Mouse (Mus musculus): ENCODE measurements around the gene Sp1. TPM values are rescaled to one million over a fixed set of nuclear protein-coding genes. Genes with fewer than 3 reads are reported as not detected.

The Sp1 gene
- total and polyA plus RNA-seq, 3 experiments = 23.5 to 31.8 (median 27.1) TPM

- no peak for DNase-seq (ENCODE audit: extremely low read depth)
- Histone ChIP-seq H3K27me3 (replicated peaks) (peaks cover 64% of the 10 kb centered on the region), H3K79me2 (replicated peaks; ENCODE audit: control insufficient read depth, extremely low read depth, insufficient read depth, poor library complexity, severe bottlenecking) (no peaks in the 10 kb centered on the region), H3K9me3 (replicated peaks; ENCODE audit: low read length) (no peaks in the 10 kb centered on the region), H3K4me1 (ENCODE audit: control insufficient read depth in 1 of 2, insufficient read depth in 2 of 2) (peaks cover 5 to 6% of the 10 kb centered on the region in 2 experiments; a peak in 3 of 4 replicates), H3K36me3 (replicated peaks in 1 of 2; ENCODE audit: control insufficient read depth in 1 of 2, insufficient read depth in 1 of 2, low read length in 1 of 2) (no peaks in the 10 kb centered on the region), H3K9ac (ENCODE audit: insufficient read depth, low read depth) (no peak overlapping the region), H3K4me3 (replicated peaks in 1 of 3; ENCODE audit: low read depth in 2 of 3, low read length in 2 of 3, poor library complexity in 1 of 3) (no peak overlapping the region), H3K27ac (ENCODE audit: insufficient read depth, low read depth) (no peak overlapping the region), H3K4me2 (ENCODE audit: insufficient read depth, low read depth, poor library complexity, severe bottlenecking) (no peak overlapping the region)
- no peak for TF ChIP-seq POLR2AphosphoS2 (IDR thresholded peaks at IDR 0.05; ENCODE audit: low read depth, low read length)
- no peak for TF ChIP-seq USF1 (IDR thresholded peaks at IDR 0.05; ENCODE audit: low read depth, low read length)
- in situ Hi-C loops (cut with MboI; ENCODE audit: low pct_ligation_motif_present, low pct_unique_long_range_greater_than_20kb, low sequenced_read_pairs) = no loop called here
- dilution Hi-C loops (cut with MboI; ENCODE audit: extremely low pct_ligation_motif_present, extremely low pct_unique_long_range_greater_than_20kb, low sequenced_read_pairs) = no loop called here
Observed at GRCm38 (mm10) chr15:102370727-102371126, 35.2 kb upstream of the Sp1 start.

- Histone ChIP-seq H3K27ac (ENCODE audit: insufficient read depth, low read depth) (no peak overlapping the region), H3K4me2 (ENCODE audit: insufficient read depth, low read depth, poor library complexity, severe bottlenecking) (peak overlapping the region; percentile 80), H3K79me2 (replicated peaks; ENCODE audit: control insufficient read depth, extremely low read depth, insufficient read depth, poor library complexity, severe bottlenecking) (no peaks in the 10 kb centered on the region), H3K27me3 (replicated peaks) (peaks cover 45% of the 10 kb centered on the region), H3K36me3 (replicated peaks in 1 of 2; ENCODE audit: control insufficient read depth in 1 of 2, insufficient read depth in 1 of 2, low read length in 1 of 2) (no peaks in the 10 kb centered on the region), H3K4me3 (replicated peaks in 1 of 3; ENCODE audit: low read depth in 2 of 3, low read length in 2 of 3, poor library complexity in 1 of 3) (peak overlapping the region; percentile 53 to 70 (median 59)), H3K4me1 (ENCODE audit: control insufficient read depth in 1 of 2, insufficient read depth in 2 of 2) (peaks cover 0 to 17% of the 10 kb centered on the region in 2 experiments; a peak in 3 of 4 replicates), H3K9ac (ENCODE audit: insufficient read depth, low read depth) (peak overlapping the region; percentile 53), H3K9me3 (replicated peaks; ENCODE audit: low read length) (no peaks in the 10 kb centered on the region)
- TF ChIP-seq E2F4 (IDR thresholded peaks at IDR 0.05; ENCODE audit: insufficient replicate concordance, low read depth, low read length) (no peak), PAX5 (IDR thresholded peaks at IDR 0.05; ENCODE audit: low read length) (no peak), MAZ (IDR thresholded peaks at IDR 0.05; ENCODE audit: low read depth, low read length) (no peak), POLR2A (IDR thresholded peaks at IDR 0.05; ENCODE audit: low read depth, low read length) (peak; percentile 45; the same call in 1 of the 2 replicates), BHLHE40 (IDR thresholded peaks at IDR 0.05; ENCODE audit: low read depth, low read length) (no peak), GABPA (IDR thresholded peaks at IDR 0.05; ENCODE audit: insufficient replicate concordance, low read depth, low read length) (no peak), TBP (conservative IDR thresholded peaks at IDR 0.05; ENCODE audit: low read depth, low read length) (no peak)
- peak; percentile 53 for DNase-seq (ENCODE audit: extremely low read depth)
- in situ Hi-C loops (cut with MboI; ENCODE audit: low pct_ligation_motif_present, low pct_unique_long_range_greater_than_20kb, low sequenced_read_pairs) = no loop called here
- dilution Hi-C loops (cut with MboI; ENCODE audit: extremely low pct_ligation_motif_present, extremely low pct_unique_long_range_greater_than_20kb, low sequenced_read_pairs) = no loop called here
Observed at GRCm38 (mm10) chr15:102376453-102377162, 29.3 kb upstream of the Sp1 start.

GRCm38 (mm10) chr15:102377163-102377543 lies 28.8 kb upstream of the Sp1 start:
- H3K4me2 ChIP-seq (ENCODE audit: insufficient read depth, low read depth, poor library complexity, severe bottlenecking) = peak overlapping the region; percentile 80
- peak; percentile 59; the same call in 1 of the 2 replicates for TF ChIP-seq TCF12 (IDR thresholded peaks at IDR 0.05; ENCODE audit: low read depth, low read length)
- TF ChIP-seq RAD21 (IDR thresholded peaks at IDR 0.05; ENCODE audit: low read depth, low read length) = peak; percentile 90
- no peak for TF ChIP-seq MAFK (IDR thresholded peaks at IDR 0.05; ENCODE audit: insufficient replicate concordance, low read length)
- TF ChIP-seq SMC3 (IDR thresholded peaks at IDR 0.05; ENCODE audit: low read depth, low read length) = peak; percentile 85
- TF ChIP-seq CHD2 (IDR thresholded peaks at IDR 0.05; ENCODE audit: low read length) = peak; percentile 96
- no peak for TF ChIP-seq E2F4 (IDR thresholded peaks at IDR 0.05; ENCODE audit: insufficient replicate concordance, low read depth, low read length)
- TF ChIP-seq CTCF (conservative IDR thresholded peaks at IDR 0.05 in 1 of 2, IDR thresholded peaks at IDR 0.05 in 1 of 2; ENCODE audit: low read depth in 2 of 2, low read length in 2 of 2) = peak; percentile 42 to 97
- TF ChIP-seq SIN3A (IDR thresholded peaks at IDR 0.05; ENCODE audit: low read length) = 0 out of 2 replicates have a peak, but pooled peaks have one; percentile 36
- peak; percentile 61; the same call in 1 of the 2 replicates for TF ChIP-seq MEF2A (IDR thresholded peaks at IDR 0.05; ENCODE audit: borderline replicate concordance, low read depth, low read length)
- TF ChIP-seq BHLHE40 (IDR thresholded peaks at IDR 0.05; ENCODE audit: low read depth, low read length) = peak; percentile 59
- TF ChIP-seq EP300 (IDR thresholded peaks at IDR 0.05; ENCODE audit: low read length) = no peak
- TF ChIP-seq ETS1 (conservative IDR thresholded peaks at IDR 0.05; ENCODE audit: low read depth, low read length) = peak; percentile 41
- TF ChIP-seq HCFC1 (IDR thresholded peaks at IDR 0.05; ENCODE audit: low read depth, low read length) = peak; percentile 28; the same call in 1 of the 2 replicates

More at GRCm38 (mm10) chr15:102377163-102377543, 28.8 kb upstream of the Sp1 start:
- H3K79me2 ChIP-seq (replicated peaks; ENCODE audit: control insufficient read depth, extremely low read depth, insufficient read depth, poor library complexity, severe bottlenecking) = no peaks in the 10 kb centered on the region
- H3K4me3 ChIP-seq (replicated peaks in 1 of 3; ENCODE audit: low read depth in 2 of 3, low read length in 2 of 3, poor library complexity in 1 of 3) = peak overlapping the region; percentile 53 to 70 (median 59)
- in situ Hi-C loops (cut with MboI; ENCODE audit: low pct_ligation_motif_present, low pct_unique_long_range_greater_than_20kb, low sequenced_read_pairs) (no loop called here), dilution Hi-C loops (cut with MboI; ENCODE audit: extremely low pct_ligation_motif_present, extremely low pct_unique_long_range_greater_than_20kb, low sequenced_read_pairs) (no loop called here)
- no peaks in the 10 kb centered on the region for H3K9me3 ChIP-seq (replicated peaks; ENCODE audit: low read length)
- no peak overlapping the region for H3K27ac ChIP-seq (ENCODE audit: insufficient read depth, low read depth)
- H3K27me3 ChIP-seq (replicated peaks) = peaks cover 41% of the 10 kb centered on the region
- H3K9ac ChIP-seq (ENCODE audit: insufficient read depth, low read depth) = peak overlapping the region; percentile 53
- H3K36me3 ChIP-seq (replicated peaks in 1 of 2; ENCODE audit: control insufficient read depth in 1 of 2, insufficient read depth in 1 of 2, low read length in 1 of 2) = no peaks in the 10 kb centered on the region
- peak; percentile 91 for DNase-seq (ENCODE audit: extremely low read depth)
- H3K4me1 ChIP-seq (ENCODE audit: control insufficient read depth in 1 of 2, insufficient read depth in 2 of 2) = peaks cover 0 to 17% of the 10 kb centered on the region in 2 experiments; a peak in 3 of 4 replicates
